Comparison of ENCODE assay signal across 15 mouse cellular contexts in the genomic region with DNA sequence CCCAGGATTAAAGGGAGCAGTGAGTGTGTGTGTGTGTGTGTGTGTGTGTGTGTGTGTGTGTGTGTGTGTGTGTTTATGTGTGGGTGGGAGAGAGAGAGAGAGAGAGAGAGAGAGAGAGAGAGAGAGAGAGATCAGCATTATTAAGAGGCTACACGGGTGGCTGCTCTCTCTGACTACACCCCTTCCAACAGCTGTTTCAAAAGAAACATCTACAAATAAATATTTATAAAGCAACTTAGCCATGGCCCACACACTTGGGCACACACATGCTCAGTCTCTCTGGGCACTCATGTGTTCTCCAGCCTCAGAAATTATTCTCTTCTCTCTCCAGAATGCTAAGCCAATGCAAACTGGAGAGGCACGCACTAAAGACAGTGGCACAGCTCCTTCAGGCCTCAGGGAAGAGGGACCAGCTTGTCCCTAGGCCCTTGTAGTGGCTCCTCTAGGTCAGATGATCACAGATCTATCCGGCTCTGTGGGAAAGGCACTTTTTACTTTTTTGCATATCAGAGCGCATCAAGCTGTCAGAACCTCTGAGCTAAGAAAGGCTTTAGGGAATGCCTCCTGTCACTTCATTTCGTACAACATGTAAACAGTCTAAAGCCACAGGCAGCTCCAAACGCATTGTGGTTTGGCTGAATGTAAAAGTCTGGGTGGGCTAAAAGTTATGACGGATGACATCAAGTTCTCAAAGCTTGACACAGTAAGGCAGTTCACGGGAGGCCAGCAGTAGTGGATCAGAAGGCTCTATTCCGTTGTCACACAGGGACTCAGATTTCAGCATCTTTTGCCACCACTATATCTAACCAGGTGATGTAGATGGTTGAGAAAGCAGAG.
DNase-seq lines count a peak whose midpoint lies in the region; ATAC-seq and TF ChIP-seq lines count a peak whose summit lies in the region.
"Had no signal": no experiment of that assay in that cellular context is flagged by ENCODE, and none has a peak within 500 bp of the region (broad histone marks: within the 10 kb centered on the region; RNA-seq: fewer than 3 reads in every experiment).

No protein-coding gene starts in this region.

- H3K4me3 ChIP-seq in lung, embryonic 16.5 days (ENCODE audit: low read length), result no peak overlapping the region
- H3K4me3 ChIP-seq in small intestine, adult 2 months (ENCODE audit: low read depth, low read length), result no peak overlapping the region
- H3K4me3 ChIP-seq: embryonic facial prominence, embryonic 12.5 days; heart, embryonic 12.5 days; neural tube, embryonic 12.5 days had no signal

- H3K4me1 ChIP-seq in lung, embryonic 16.5 days (replicated peaks; ENCODE audit: control insufficient read depth, insufficient read depth, low read length), result peaks cover 4% of the 10 kb centered on the region; the same call in 1 of the 2 replicates
- H3K4me1 ChIP-seq in small intestine, adult 2 months (ENCODE audit: control insufficient read depth, insufficient read depth, insufficient read length, low read length), result 0 out of 2 replicates have a peak, but pooled peaks cover 2% of the 10 kb centered on the region
- H3K4me1 ChIP-seq: heart, embryonic 12.5 days had no signal

- H3K4me2 ChIP-seq in lung, embryonic 16.5 days (ENCODE audit: low read depth, low read length), result no peak overlapping the region
- H3K4me2 ChIP-seq: embryonic facial prominence, embryonic 12.5 days; heart, embryonic 12.5 days; neural tube, embryonic 12.5 days had no signal

- TF ChIP-seq CTCF in small intestine, adult 2 months (IDR thresholded peaks at IDR 0.05; ENCODE audit: extremely low read depth, insufficient read length, insufficient replicate concordance, low read depth, low read length), result no peak

- DNase-seq in heart, adult 11 months, result peak; percentile 55
- no peak for DNase-seq in heart, postnatal 14 days
- DNase-seq in lung, postnatal 36 days, result no peak
- DNase-seq in NIH3T3 (ENCODE audit: low read depth), result peak; percentile 12
- DNase-seq in thymus, postnatal 0 days (ENCODE audit: low spot score), result no peak
- no peak for DNase-seq in thymus, postnatal 10 days (ENCODE audit: low spot score in 2 of 2)
- DNase-seq: cerebellum, adult 11-12 months; gastrocnemius, postnatal 36 days; right cerebral cortex, postnatal 4 days; thymus, postnatal 36 days had no signal

- 0 out of 2 replicates have a peak overlapping the region, but pooled peaks have one; percentile 22 for H3K27ac ChIP-seq in lung, embryonic 16.5 days (ENCODE audit: low read length)
- peak overlapping the region; percentile 77 for H3K27ac ChIP-seq in small intestine, adult 2 months (ENCODE audit: insufficient read depth, low read depth, low read length)
- H3K27ac ChIP-seq: embryonic facial prominence, embryonic 12.5 days; neural tube, embryonic 12.5 days had no signal

- 35% methylated on average over 9 of the region's 9 CpGs for WGBS in lung, embryonic 16.5 days
- 62% methylated on average over 9 of the region's 9 CpGs for WGBS in small intestine, adult 2 months

- TF ChIP-seq POLR2A in small intestine, adult 2 months (IDR thresholded peaks at IDR 0.05; ENCODE audit: low read depth, low read length), result no peak

- intact Hi-C loops in heart, postnatal 14 days (cut with DNase I), result no loop called here

- no peak overlapping the region for H3K9ac ChIP-seq in lung, embryonic 16.5 days (ENCODE audit: low read length)
- H3K9ac ChIP-seq: embryonic facial prominence, embryonic 12.5 days; heart, embryonic 12.5 days; neural tube, embryonic 12.5 days had no signal

- no peaks in the 10 kb centered on the region for H3K27me3 ChIP-seq in lung, embryonic 16.5 days (ENCODE audit: control insufficient read depth, insufficient read depth, low read depth, low read length)
- no peaks in the 10 kb centered on the region for H3K27me3 ChIP-seq in small intestine, adult 2 months (ENCODE audit: control insufficient read depth, insufficient read depth, low read length)
- H3K27me3 ChIP-seq: heart, embryonic 12.5 days; neural tube, embryonic 12.5 days had no signal

- no peaks in the 10 kb centered on the region for H3K36me3 ChIP-seq in lung, embryonic 16.5 days (ENCODE audit: control insufficient read depth, insufficient read depth, low read length)
- H3K36me3 ChIP-seq in small intestine, adult 2 months (ENCODE audit: control insufficient read depth, insufficient read depth, low read length), result no peaks in the 10 kb centered on the region
- H3K36me3 ChIP-seq: embryonic facial prominence, embryonic 12.5 days; heart, embryonic 12.5 days; neural tube, embryonic 12.5 days had no signal

- no peaks in the 10 kb centered on the region for H3K9me3 ChIP-seq in lung, embryonic 16.5 days (ENCODE audit: control insufficient read depth, low read length)
- H3K9me3 ChIP-seq: embryonic facial prominence, embryonic 12.5 days; heart, embryonic 12.5 days; neural tube, embryonic 12.5 days had no signal

- peak; percentile 89 for ATAC-seq in lung, embryonic 16.5 days (ENCODE audit: low read depth)

Comparison
In these comparisons a context has a peak if more than half of its experiments do, and no peak if none do; other contexts are left out.
1. DNase-seq: peak in heart, adult 11 months (single experiment) and NIH3T3 (single experiment); none in heart, postnatal 14 days (0 of 2), lung, postnatal 36 days (single experiment), thymus, postnatal 0 days (single experiment) and thymus, postnatal 10 days (0 of 2).